Mouse (Mus musculus) kidney, adult 18-20 months (tissue): ENCODE measurements around the gene Map3k6.
A peak's percentile ranks its signal among the peaks of the same experiment; 100 is the strongest.

Source experiments
- DNase-seq: peaks from one replicate; pipeline ENCODE4 v3.0.0; 2021

Gene Map3k6

GRCm38 (mm10) chr4:133217641-133218040, 23.0 kb upstream of the Map3k6 start:
- DNase-seq, result peak; percentile 79

GRCm38 (mm10) chr4:133218745-133219144, 21.9 kb upstream of the Map3k6 start:
- no peak for DNase-seq

DNA sequence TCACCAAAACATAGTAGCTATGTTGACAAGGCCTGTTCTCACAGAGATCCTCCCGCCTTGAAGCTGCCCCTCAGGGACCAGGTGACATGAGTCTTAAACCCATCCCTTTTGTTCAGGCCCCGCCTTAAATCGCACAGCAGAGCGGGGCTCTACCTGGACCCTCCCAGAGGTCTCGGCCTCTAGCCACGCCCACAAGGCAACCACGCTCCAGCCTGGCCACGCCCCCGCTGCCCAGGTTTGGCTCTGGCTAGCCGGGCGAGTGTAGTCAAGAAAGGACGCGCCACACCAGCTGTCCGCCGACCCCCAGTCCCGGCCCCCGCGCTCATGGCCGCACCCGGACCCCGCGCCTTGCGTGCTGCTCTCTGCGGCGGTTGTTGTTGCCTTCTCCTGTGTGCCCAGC, 20.0 kb upstream of the Map3k6 start:
- DNase-seq, result peak; percentile 82

GRCm38 (mm10) chr4:133221701-133222100, 18.9 kb upstream of the Map3k6 start:
- no peak for DNase-seq

DNA sequence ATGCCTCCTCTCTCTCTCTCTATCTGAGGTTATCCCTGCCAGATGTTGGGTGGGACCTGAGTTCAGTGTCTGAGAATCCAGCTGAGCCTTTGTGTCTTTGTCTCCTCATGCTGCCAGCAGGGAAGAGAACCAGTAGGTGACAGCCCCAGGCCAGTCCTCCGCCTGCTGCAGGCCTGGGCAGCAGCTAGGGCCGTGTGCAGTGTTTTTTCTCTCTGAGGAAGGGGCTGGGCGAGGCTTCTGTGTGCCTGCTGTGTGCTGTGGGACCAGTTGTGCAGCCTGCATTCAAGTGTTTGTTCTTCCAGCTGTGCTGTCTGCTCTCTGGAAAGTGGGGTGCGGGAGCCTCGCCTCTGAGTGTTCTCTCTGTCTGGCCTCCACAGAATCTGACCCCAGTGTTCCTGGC, 16.7 kb upstream of the Map3k6 start:
- DNase-seq, result no peak

- no peak for DNase-seq
Measured at GRCm38 (mm10) chr4:133226073-133226472, 14.5 kb upstream of the Map3k6 start.

- no peak for DNase-seq
Measured at GRCm38 (mm10) chr4:133227636-133228035, 13.0 kb upstream of the Map3k6 start.

DNA sequence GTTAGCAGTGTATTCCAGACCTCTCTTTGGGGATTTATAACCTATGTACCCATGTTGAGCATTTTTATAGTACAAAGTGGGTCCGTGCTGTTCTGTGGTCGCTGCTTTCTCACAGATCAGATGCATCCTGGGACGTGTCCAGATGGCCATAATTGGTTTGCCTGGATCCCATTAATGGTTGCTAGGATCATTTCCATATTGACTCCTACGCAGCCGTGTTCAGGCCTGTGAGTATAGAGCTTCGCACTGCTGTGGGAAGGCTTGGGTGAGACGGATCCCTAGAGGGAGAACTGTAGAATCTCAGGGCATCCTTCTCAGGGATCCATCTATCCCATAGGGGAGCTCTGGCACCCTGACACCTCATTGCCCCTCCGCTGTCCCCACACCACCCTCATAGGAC, 11.0 kb upstream of the Map3k6 start:
- no peak for DNase-seq

DNA sequence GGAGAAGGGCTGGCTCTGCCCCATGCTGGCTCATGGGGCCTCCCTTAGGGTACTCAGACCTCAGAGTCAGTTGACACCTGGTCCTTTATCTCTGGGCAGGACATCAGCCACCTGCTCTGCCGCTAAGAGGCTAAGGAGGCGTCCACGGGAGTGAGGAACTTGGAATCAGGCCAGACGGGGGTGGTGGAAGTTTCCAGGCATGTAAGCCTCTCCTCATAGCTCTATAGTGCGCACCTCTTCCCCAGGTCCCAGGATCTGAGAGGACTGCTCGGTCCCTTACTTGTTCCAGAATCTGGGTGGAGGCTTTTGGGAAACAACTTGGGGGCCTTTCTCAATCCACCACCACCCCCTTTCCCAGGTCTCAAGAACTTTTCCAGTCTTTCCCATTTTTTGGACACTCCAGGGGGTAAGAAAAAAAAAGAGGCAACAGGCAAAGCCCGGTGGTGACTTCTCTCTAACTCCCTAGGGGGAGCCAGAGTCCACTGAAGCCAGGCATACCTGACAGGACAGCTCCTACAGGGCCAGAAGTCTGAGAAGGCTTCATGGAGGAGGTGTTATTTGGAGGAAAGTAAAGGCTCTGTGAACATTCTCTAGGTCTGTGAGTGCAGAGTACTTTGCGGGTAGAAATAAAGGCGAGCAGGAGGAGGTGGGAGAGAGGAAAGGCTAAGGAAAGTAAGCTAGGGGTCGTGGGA, 7.2 kb upstream of the Map3k6 start:
- peak; percentile 68 for DNase-seq

DNA sequence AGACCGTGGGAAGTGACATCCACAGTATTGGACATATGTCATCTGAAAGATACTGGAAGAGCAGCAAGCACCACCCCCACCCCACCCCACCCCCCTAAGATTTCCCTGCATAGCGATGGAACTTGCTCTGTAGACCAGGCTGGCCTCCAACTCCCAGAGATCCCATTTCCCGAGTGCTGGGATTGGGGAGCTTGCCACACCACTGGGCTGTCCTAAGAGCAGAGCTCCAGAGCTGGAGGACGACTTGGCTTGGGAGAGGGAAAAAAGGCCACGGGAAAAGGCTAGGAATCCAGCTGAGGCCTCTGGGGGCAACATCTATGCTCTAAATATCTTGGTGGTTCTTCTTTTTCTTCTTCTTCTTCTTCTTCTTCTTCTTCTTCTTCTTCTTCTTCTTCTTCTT, 5.8 kb upstream of the Map3k6 start:
- no peak for DNase-seq

DNA sequence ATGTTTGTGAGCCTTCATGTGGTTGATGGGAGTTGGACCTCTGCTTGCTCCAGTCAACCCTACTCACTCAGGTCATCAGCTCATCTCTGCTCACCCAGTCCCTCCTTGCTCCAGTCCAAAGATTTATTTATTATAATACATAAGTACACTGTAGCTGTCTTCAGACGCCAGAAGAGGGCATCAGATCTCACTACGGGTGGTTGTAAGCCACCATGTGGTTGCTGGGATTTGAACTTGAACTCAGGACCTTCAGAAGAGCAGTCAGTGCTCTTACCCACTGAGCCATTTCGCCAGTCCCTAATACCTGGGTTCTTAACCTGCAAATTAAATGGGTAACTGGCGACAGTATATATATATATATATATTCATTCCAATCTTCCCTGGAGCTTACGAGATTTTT, 5.2 kb upstream of the Map3k6 start:
- DNase-seq, result no peak

DNA sequence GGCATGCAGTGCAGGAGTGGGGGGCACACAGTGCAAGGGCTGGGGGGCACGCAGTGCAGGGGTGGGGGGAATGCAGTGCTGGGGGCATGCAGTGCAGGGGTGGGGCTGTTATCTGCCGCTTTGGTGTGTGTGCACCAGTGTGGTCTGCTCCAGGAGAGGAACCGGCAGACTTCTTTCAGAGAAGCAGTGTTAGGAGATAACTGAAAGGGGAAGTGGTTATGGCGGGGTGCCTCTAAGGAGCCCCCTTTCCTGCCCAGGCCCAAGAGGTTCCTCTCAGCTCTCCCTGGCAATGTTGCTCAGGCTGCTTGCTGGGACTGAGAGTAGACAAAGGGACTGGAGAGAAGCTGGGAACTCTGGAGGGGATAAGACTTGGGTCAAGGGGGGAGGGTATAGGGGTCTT, 2.7 kb upstream of the Map3k6 start:
- no peak for DNase-seq

GRCm38 (mm10) chr4:133240934-133241908, 603 bp downstream of the Map3k6 start:
- peak; percentile 93 for DNase-seq

- no peak for DNase-seq
Measured at GRCm38 (mm10) chr4:133241910-133242309, 1.3 kb downstream of the Map3k6 start.

- DNase-seq, result no peak
Measured at GRCm38 (mm10) chr4:133242710-133243109, 2.1 kb downstream of the Map3k6 start.

DNA sequence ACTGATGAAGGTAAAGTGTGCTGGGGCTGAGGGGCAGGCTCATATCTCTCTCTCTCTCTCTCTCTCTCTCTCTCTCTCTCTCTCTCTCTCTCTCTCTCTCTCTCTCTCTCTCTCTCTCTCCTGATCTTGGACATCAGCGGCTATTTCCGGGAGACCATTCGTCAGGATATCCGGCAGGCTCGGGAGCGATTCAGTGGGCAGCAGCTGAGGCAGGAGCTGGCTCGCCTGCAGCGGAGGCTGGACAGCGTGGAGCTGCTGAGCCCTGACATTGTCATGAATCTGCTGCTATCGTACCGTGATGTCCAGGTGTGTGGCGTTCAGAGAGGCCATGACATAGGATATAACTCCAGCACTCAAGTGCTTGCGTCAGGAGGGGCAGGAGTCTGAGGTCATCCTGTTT, 2.9 kb downstream of the Map3k6 start:
- peak; percentile 21 for DNase-seq

DNA sequence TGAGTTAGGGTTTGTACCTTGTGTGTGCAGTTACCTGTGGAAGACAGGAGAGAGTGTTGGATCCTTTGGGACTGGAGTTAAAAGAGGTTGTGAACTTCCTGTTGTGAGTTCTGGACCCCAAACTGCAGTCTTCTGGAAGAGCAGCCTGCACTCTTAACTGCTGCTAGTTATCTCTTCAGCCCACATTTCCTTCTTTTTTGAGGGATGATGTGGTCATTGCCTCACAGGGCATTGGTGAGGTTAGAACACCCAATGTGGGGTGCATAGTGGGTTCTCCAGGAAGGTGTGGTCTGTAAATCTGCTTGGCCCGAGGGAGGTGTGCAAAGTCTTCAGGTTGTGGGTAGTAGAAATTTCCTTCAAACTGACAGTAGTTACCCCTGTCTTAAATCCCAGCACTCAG, 3.7 kb downstream of the Map3k6 start:
- DNase-seq, result no peak

- peak; percentile 44 for DNase-seq
Measured at GRCm38 (mm10) chr4:133247072-133247471, 6.5 kb downstream of the Map3k6 start.

DNA sequence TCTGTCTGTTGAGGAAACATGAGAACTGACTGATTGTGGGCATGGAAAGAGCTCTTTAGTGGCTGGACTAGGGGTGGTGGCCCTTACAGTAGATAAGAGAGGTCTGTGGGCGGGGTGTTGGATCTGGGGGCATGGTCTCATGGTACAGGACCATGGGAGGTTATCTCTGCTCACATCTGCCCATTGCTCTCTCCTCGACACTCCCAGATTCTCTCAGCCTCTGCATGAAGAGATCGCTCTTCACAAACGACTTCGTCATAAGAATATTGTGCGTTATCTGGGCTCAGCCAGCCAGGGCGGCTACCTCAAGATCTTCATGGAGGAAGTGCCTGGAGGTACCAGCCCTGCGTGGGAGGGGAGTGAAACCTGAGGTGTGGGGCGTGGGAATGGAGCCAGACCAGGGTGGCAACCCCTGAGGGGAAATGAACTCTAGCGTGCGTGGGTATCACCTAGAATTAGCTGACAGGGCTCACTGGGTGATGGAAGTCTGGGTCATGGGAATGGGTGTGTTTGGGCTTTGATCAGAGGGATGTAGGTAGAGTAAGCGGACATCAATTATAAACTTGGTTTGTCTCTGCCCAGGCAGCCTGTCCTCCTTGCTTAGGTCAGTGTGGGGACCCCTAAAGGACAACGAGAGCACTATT, 7.3 kb downstream of the Map3k6 start:
- DNase-seq, result no peak

DNA sequence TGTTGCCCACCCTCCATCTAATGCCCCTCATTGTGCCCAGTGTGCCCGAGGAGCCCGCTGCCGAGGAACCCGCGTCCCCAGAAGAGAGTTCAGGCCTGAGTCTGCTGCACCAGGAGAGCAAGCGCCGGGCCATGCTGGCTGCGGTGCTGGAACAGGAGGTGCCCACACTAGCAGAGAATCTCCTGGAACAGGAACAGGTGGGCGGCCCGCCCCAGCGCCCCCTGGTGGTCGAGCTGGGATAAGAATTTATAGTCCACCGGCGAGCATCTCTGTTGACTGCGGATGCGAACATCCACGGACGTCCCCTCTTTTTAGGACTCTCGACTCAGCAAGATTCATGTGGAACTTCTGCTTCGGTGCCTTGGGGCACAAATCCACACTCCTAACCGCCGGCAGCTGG, 10.0 kb downstream of the Map3k6 start:
- peak; percentile 85 for DNase-seq

DNA sequence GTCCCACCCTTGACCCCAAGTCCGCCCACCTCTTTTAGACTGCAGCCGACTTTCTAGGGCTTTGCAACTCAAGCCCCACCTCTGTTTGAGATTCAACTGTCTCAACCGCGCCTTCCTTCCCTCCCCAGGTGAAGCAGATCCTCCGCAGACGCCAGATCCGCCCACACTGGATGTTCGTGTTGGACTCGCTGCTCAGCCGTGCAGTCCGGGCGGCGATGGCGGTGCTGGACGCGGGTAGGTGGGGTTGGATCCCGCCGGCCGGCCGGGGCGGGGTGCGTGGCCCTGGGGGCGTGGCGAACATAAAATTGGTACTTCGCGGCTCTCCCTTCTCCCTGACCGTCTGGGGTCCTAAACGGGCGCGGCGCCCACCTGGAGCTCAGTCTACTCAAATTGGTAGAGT, 10.6 kb downstream of the Map3k6 start:
- DNase-seq, result peak; percentile 29

DNA sequence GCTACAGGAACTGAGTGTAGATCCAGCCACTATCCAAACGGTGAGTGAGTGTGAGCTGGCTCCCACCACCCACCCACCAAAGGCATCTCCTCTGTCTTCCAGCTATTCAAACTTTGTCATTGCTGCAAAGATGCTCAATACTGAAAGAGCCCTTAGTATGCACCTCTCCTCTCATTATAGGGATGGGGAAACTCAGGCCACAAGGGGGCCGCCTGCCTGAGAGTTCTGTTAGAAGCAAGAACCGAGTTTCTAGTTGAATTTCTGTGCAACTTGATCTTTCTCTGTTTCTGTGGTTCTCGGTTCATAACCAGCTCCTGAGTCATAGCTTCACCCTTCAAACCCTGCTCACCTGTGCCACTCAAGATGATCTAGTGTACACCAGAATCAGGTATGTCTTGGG, 11.5 kb downstream of the Map3k6 start:
- DNase-seq, result no peak

- DNase-seq, result no peak
Measured at GRCm38 (mm10) chr4:133253412-133253811, 12.8 kb downstream of the Map3k6 start.

DNA sequence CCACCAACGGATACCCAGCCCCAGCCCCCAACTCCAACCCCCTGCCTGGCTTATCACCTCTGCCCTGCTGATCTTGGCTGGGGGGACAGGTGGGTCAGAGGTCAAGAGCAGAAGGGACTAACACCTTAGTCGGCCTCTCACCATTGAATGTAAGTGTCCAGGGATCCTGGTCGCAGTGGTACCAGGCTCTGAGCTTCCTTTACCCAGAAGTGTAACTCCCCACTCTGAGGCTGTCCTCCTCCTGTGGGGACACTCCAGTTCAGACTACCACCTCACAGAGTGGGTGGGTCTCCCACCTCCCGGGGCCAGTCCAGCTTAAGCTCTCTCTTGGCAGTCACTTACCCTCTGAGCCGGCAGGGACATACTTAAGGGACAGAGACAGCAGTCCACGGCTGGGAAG, 14.8 kb downstream of the Map3k6 start:
- DNase-seq, result no peak
